Mouse (Mus musculus) forebrain, embryonic 13.5 days (tissue): ENCODE results near the gene Tgfbr1. TPM values are rescaled to one million over a fixed set of nuclear protein-coding genes. Genes with fewer than 3 reads are reported as not detected.

ENCODE experiments used
- polyA plus RNA-seq: library from polyadenylated mRNA; unstranded; fragments of >200 nt; fragmentation: Nextera tagmentation; extraction: Ambion mirVana; gene quantifications from 2 replicates; pipeline ENCODE4 v1.2.1, GENCODE M21; 2015

The Tgfbr1 gene
- polyA plus RNA-seq, 1 experiment from 2014 or later, result 45.6 TPM

Other genes with a start within 250 kb of the Tgfbr1 start
- 2.3 and 2.4 TPM in 2 replicates for gene Col15a1, start 145.1 kb upstream of the Tgfbr1 start, polyA plus RNA-seq
- 153 and 167 TPM in 2 replicates for gene Alg2, start 121.1 kb downstream of the Tgfbr1 start, polyA plus RNA-seq
- 304 and 357 TPM in 2 replicates for gene Sec61b, start 121.4 kb downstream of the Tgfbr1 start, polyA plus RNA-seq